Mouse (Mus musculus) myocyte (in vitro differentiated cells): Measurements from ENCODE around the gene Klf11. TPM values are rescaled to one million over a fixed set of nuclear protein-coding genes. Genes with fewer than 3 reads are reported as not detected.

Experiments
- H3K27me3 ChIP-seq: one replicate; pipeline ENCODE4 v1.6.1; 2011; ENCODE audit not compliant: control insufficient read depth, insufficient read depth, insufficient read length
- H3K36me3 ChIP-seq: one replicate; pipeline ENCODE4 v1.6.1; 2011; ENCODE audit not compliant: control insufficient read depth, insufficient read depth
- H3K4me2 ChIP-seq: one replicate; pipeline ENCODE4 v1.6.1; 2011; ENCODE audit warnings: low read depth, control low read depth
- H3K4me3 ChIP-seq: one replicate; pipeline ENCODE4 v1.5.1; 2011; ENCODE audit warnings: mild to moderate bottlenecking, control low read depth, moderate library complexity
- H3K79me2 ChIP-seq: one replicate; pipeline ENCODE4 v1.6.1; 2011; ENCODE audit not compliant: control insufficient read depth, insufficient read depth
- H3ac ChIP-seq: one replicate; pipeline ENCODE4 v1.6.1; 2011; ENCODE audit not compliant: control insufficient read depth, insufficient read length
- CEBPB ChIP-seq: IDR thresholded peaks from 2 replicates; pipeline ENCODE4 v1.6.1; 2011; ENCODE audit warnings: mild to moderate bottlenecking, moderate library complexity; ENCODE audit not compliant: poor library complexity, insufficient read depth, severe bottlenecking
- E2F4 ChIP-seq: IDR thresholded peaks from one replicate; pipeline ENCODE4 v1.6.1; 2011; ENCODE audit warnings: mild to moderate bottlenecking, control low read depth, moderate library complexity; ENCODE audit not compliant: insufficient read depth
- MAX ChIP-seq: IDR thresholded peaks from one replicate; pipeline ENCODE4 v1.6.1; 2011; ENCODE audit warnings: low read depth, mild to moderate bottlenecking, control low read depth
- MYOD1 ChIP-seq, 3 experiments: IDR thresholded peaks; one replicate each; pipeline ENCODE4 v1.6.1; 2011; ENCODE audit warnings: control low read depth in 2 of 3, low read depth in 2 of 3, mild to moderate bottlenecking in 2 of 3, moderate library complexity in 1 of 3; ENCODE audit not compliant: insufficient read length in 2 of 3, control insufficient read depth in 1 of 3
- MYOG ChIP-seq, 3 experiments: IDR thresholded peaks; one replicate each; pipeline ENCODE4 v1.6.1; 2011; ENCODE audit warnings: control low read depth in 2 of 3, low read depth in 2 of 3, mild to moderate bottlenecking in 2 of 3; ENCODE audit not compliant: insufficient read length in 2 of 3, control insufficient read depth in 1 of 3, insufficient read depth in 1 of 3
- POLR2A ChIP-seq: IDR thresholded peaks from one replicate; pipeline ENCODE4 v1.6.1; 2011; ENCODE audit warnings: low read depth, mild to moderate bottlenecking, control low read depth, moderate library complexity; ENCODE audit not compliant: insufficient read length
- POLR2AphosphoS2 ChIP-seq: IDR thresholded peaks from one replicate; pipeline ENCODE4 v1.6.1; 2011; ENCODE audit warnings: low read depth, control low read depth; ENCODE audit not compliant: insufficient read length
- REST ChIP-seq: IDR thresholded peaks from one replicate; pipeline ENCODE4 v1.6.1; 2011; ENCODE audit warnings: mild to moderate bottlenecking, control low read depth, moderate library complexity; ENCODE audit not compliant: insufficient read depth, insufficient read length
- SRF ChIP-seq: IDR thresholded peaks from one replicate; pipeline ENCODE4 v1.6.1; 2011; ENCODE audit warnings: low read depth; ENCODE audit not compliant: control insufficient read depth, insufficient read length
- TCF12 ChIP-seq: IDR thresholded peaks from one replicate; pipeline ENCODE4 v1.6.1; 2011; ENCODE audit warnings: mild to moderate bottlenecking, control low read depth; ENCODE audit not compliant: poor library complexity, insufficient read depth, severe bottlenecking
- TCF3 ChIP-seq: IDR thresholded peaks from one replicate; pipeline ENCODE4 v1.6.1; 2011; ENCODE audit warnings: low read depth, control low read depth; ENCODE audit not compliant: insufficient read length
- USF1 ChIP-seq: IDR thresholded peaks from one replicate; pipeline ENCODE4 v1.6.1; 2011; ENCODE audit warnings: low read depth, mild to moderate bottlenecking, control low read depth, moderate library complexity
- polyA plus RNA-seq: library from polyadenylated mRNA; unstranded; fragments of >200 nt; fragmentation: generic; extraction: Trizol; gene quantifications from one replicate; pipeline ENCODE4 v1.2.1, GENCODE M21; 2012; ENCODE audit warnings: missing spikeins

Klf11 gene
- polyA plus RNA-seq, 1 experiment = 4.1 TPM

- Histone ChIP-seq H3K4me3 (peak overlapping the region; percentile 31), H3K79me2 (no peaks in the 10 kb centered on the region), H3K36me3 (peaks cover 3% of the 10 kb centered on the region), H3K4me2 (peak overlapping the region; percentile 80), H3ac (peak overlapping the region; percentile 34), H3K27me3 (no peaks in the 10 kb centered on the region)
- TF ChIP-seq REST = no peak
- TF ChIP-seq POLR2A = peak; percentile 59
- TF ChIP-seq USF1 = no peak
- no peak for TF ChIP-seq POLR2AphosphoS2
- no peak for TF ChIP-seq MYOG (IDR thresholded peaks at IDR 0.05; ENCODE audit: control insufficient read depth in 1 of 3, insufficient read depth in 1 of 3, insufficient read length in 2 of 3, low read depth in 2 of 3)
- TF ChIP-seq TCF12 = no peak
- TF ChIP-seq SRF = no peak
- TF ChIP-seq E2F4 = no peak
- no peak for TF ChIP-seq TCF3
These were observed 535 bp upstream of the Klf11 start for GRCm38 (mm10) chr12:24650415-24651062.

- no peaks in the 10 kb centered on the region for H3K27me3 ChIP-seq
- no peaks in the 10 kb centered on the region for H3K79me2 ChIP-seq
- TF ChIP-seq E2F4 = peak; percentile 40
- TF ChIP-seq POLR2AphosphoS2 = no peak
- TF ChIP-seq POLR2A = peak; percentile 11
- peak overlapping the region; percentile 31 for H3K4me3 ChIP-seq
- peak overlapping the region; percentile 57 for H3K4me2 ChIP-seq
- peaks cover 6% of the 10 kb centered on the region for H3K36me3 ChIP-seq
- H3ac ChIP-seq = peak overlapping the region; percentile 34
These were observed 718 bp downstream of the Klf11 start for GRCm38 (mm10) chr12:24651642-24652342.

DNA sequence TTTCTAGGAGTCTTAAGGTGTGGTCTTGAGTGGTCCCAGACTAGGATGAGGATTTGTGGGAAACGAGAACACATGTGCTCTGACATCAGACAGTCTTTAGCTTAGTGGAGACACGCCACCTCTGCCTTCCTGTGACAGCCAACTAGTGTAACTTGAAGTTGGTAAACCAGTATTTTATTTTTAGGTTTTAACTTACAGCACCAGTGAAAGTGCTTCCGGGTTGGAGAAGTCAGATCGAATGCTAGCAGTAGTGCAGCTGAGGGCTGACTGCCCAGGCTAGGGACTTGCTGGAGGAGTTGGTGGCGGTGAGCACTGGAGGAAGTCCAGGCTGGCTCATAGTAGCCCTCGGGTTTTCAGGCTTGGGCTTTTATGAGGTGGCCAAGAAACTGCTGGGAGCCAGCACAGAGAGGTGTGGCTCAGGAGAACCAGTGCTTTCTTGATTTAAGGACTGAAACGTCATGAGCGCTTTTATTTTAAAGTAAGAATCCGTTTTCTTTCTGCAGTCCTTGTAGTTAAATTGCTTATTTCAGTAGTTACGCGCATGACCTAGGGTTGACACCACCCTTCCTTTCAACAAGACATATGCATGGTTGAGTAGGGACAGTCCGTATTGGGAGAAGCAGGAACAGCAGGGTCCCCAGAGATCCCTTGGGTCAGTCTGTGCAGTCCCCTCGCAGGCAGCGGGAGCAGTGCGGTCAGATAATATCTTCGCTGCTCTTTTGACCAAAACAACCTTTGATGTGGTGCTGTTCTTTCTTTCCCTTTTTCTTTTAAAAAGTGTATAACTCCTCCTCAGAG, 3.2 kb downstream of the Klf11 start:
- H3K79me2 ChIP-seq = no peaks in the 10 kb centered on the region
- TF ChIP-seq MYOD1 (IDR thresholded peaks at IDR 0.05; ENCODE audit: control insufficient read depth in 1 of 3, insufficient read length in 2 of 3, low read depth in 2 of 3) (no peak), MAX (no peak), USF1 (no peak), MYOG (IDR thresholded peaks at IDR 0.05; ENCODE audit: control insufficient read depth in 1 of 3, insufficient read depth in 1 of 3, insufficient read length in 2 of 3, low read depth in 2 of 3) (no peak), POLR2A (no peak), CEBPB (no peak), POLR2AphosphoS2 (no peak), TCF12 (no peak), SRF (no peak), REST (no peak), E2F4 (no peak), TCF3 (no peak)
- peaks cover 21% of the 10 kb centered on the region for H3K36me3 ChIP-seq
- H3ac ChIP-seq = no peak overlapping the region
- H3K4me2 ChIP-seq = no peak overlapping the region
- H3K27me3 ChIP-seq = no peaks in the 10 kb centered on the region
- H3K4me3 ChIP-seq = no peak overlapping the region

- Histone ChIP-seq H3ac (no peak overlapping the region), H3K27me3 (no peaks in the 10 kb centered on the region), H3K36me3 (peaks cover 21% of the 10 kb centered on the region), H3K79me2 (no peaks in the 10 kb centered on the region), H3K4me3 (no peak overlapping the region), H3K4me2 (no peak overlapping the region)
- TF ChIP-seq REST (no peak), MYOD1 (IDR thresholded peaks at IDR 0.05; ENCODE audit: control insufficient read depth in 1 of 3, insufficient read length in 2 of 3, low read depth in 2 of 3) (no peak)
These were observed 5.4 kb downstream of the Klf11 start for GRCm38 (mm10) chr12:24656436-24656835.

GRCm38 (mm10) chr12:24658998-24659397, 7.9 kb downstream of the Klf11 start:
- no peak overlapping the region for H3ac ChIP-seq
- no peak overlapping the region for H3K4me3 ChIP-seq
- H3K36me3 ChIP-seq = peaks cover 21% of the 10 kb centered on the region
- TF ChIP-seq CEBPB = no peak
- no peak for TF ChIP-seq MAX
- TF ChIP-seq SRF = no peak
- TF ChIP-seq E2F4 = no peak
- TF ChIP-seq MYOG (IDR thresholded peaks at IDR 0.05; ENCODE audit: control insufficient read depth in 1 of 3, insufficient read depth in 1 of 3, insufficient read length in 2 of 3, low read depth in 2 of 3) = no peak
- TF ChIP-seq TCF12 = no peak
- no peaks in the 10 kb centered on the region for H3K79me2 ChIP-seq
- H3K4me2 ChIP-seq = no peak overlapping the region
- H3K27me3 ChIP-seq = no peaks in the 10 kb centered on the region
